Mouse (Mus musculus) monocyte, adult 2 months (primary cell): ENCODE data around the gene Itga2.
A peak's percentile ranks its signal among the peaks of the same experiment; 100 is the strongest.

ENCODE experiments used
- DNase-seq, 2 experiments: peaks; one replicate each; pipeline ENCODE4 v3.0.0; 2022; ENCODE audit warnings: low spot score in 2 of 2, low read depth in 1 of 2

Gene Itga2

GRCm38 (mm10) chr13:114825377-114825855 is 106.5 kb downstream of the Itga2 start:
- DNase-seq, result no peak

GRCm38 (mm10) chr13:114822871-114823270 is 109.0 kb downstream of the Itga2 start:
- no peak for DNase-seq

GRCm38 (mm10) chr13:114818513-114818912 is 113.4 kb downstream of the Itga2 start:
- no peak for DNase-seq

GRCm38 (mm10) chr13:114817751-114818360 is 114.0 kb downstream of the Itga2 start, which contains the start of gene Mocs2:
TSS of gene Mocs2 (plus strand) at chr13:114818236.
- DNase-seq, result peak; percentile 73 to 87

GRCm38 (mm10) chr13:114809624-114810210 is 122.2 kb downstream of the Itga2 start:
- no peak for DNase-seq

- DNase-seq, result no peak
Observed at GRCm38 (mm10) chr13:114802971-114803370, 128.9 kb downstream of the Itga2 start.

GRCm38 (mm10) chr13:114801857-114802256 is 130.0 kb downstream of the Itga2 start:
- DNase-seq, result no peak

- no peak for DNase-seq
Observed at GRCm38 (mm10) chr13:114793250-114794030, 138.5 kb downstream of the Itga2 start.

GRCm38 (mm10) chr13:114791511-114791910 is 140.4 kb downstream of the Itga2 start:
- no peak for DNase-seq
